Mouse (Mus musculus): ENCODE measurements at regions not wholly inside any gene's neighbourhood (a gene's known extent, or its start where the extent isn't known, plus 50 kb on each side); places are given as distances from the start of the nearest gene placed in this dataset.
A peak's percentile ranks its signal among the peaks of the same experiment; 100 is the strongest.
"Not testable (repeated sequence)": the region's sequence is repeated elsewhere in the genome, so short reads cannot be mapped to it uniquely, and the experiment has no call there.

- no peaks in the 10 kb centered on the region for H3K36me3 ChIP-seq (ENCODE audit: control insufficient read depth, insufficient read depth, low read length)
- H3K9ac ChIP-seq (ENCODE audit: low read depth, low read length): no peak overlapping the region
- H3K4me2 ChIP-seq (ENCODE audit: low read depth, low read length): no peak overlapping the region
- 69% methylated on average over 4 of the region's 4 CpGs for WGBS
- no peaks in the 10 kb centered on the region for H3K9me3 ChIP-seq (ENCODE audit: control insufficient read depth, low read length)
- H3K4me1 ChIP-seq (ENCODE audit: control insufficient read depth, insufficient read depth, low read length): no peaks in the 10 kb centered on the region; the same call in 1 of the 2 replicates
- H3K4me3 ChIP-seq (ENCODE audit: low read length): no peak overlapping the region
- H3K27ac ChIP-seq (ENCODE audit: low read length): no peak overlapping the region
- ATAC-seq: no peak
- no peaks in the 10 kb centered on the region for H3K27me3 ChIP-seq (replicated peaks; ENCODE audit: control insufficient read depth, insufficient read depth, low read length)
Measured at GRCm38 (mm10) chr8:126132076-126132475, 137.1 kb downstream of the Kcnk1 start.

- not testable (repeated sequence) for ATAC-seq
Measured at GRCm38 (mm10) chr8:126132918-126133317, 137.9 kb downstream of the Kcnk1 start.

GRCm38 (mm10) chr8:126135100-126135499, 140.1 kb downstream of the Kcnk1 start:
- WGBS: 42% methylated on average over 10 of the region's 10 CpGs
- H3K4me1 ChIP-seq (ENCODE audit: control insufficient read depth, insufficient read depth, low read length): peaks cover 7% of the 10 kb centered on the region

More at GRCm38 (mm10) chr8:126132918-126133317, 137.9 kb downstream of the Kcnk1 start:
- WGBS: 95% methylated on average over 4 of the region's 4 CpGs
- H3K4me1 ChIP-seq (ENCODE audit: control insufficient read depth, insufficient read depth, low read length); H3K27me3 ChIP-seq (replicated peaks; ENCODE audit: control insufficient read depth, insufficient read depth, low read length); H3K9ac ChIP-seq (ENCODE audit: low read depth, low read length); H3K4me2 ChIP-seq (ENCODE audit: low read depth, low read length); H3K4me3 ChIP-seq (ENCODE audit: low read length); H3K9me3 ChIP-seq (ENCODE audit: control insufficient read depth, low read length); H3K27ac ChIP-seq (ENCODE audit: low read length); H3K36me3 ChIP-seq (ENCODE audit: control insufficient read depth, insufficient read depth, low read length): not testable (repeated sequence)

GRCm38 (mm10) chr8:126135573-126135972, 140.6 kb downstream of the Kcnk1 start:
- Histone ChIP-seq H3K4me1 (ENCODE audit: control insufficient read depth, insufficient read depth, low read length) (peaks cover 7% of the 10 kb centered on the region), H3K4me3 (ENCODE audit: low read length) (no peak overlapping the region), H3K27me3 (replicated peaks; ENCODE audit: control insufficient read depth, insufficient read depth, low read length) (peaks cover 19% of the 10 kb centered on the region), H3K4me2 (ENCODE audit: low read depth, low read length) (no peak overlapping the region), H3K36me3 (ENCODE audit: control insufficient read depth, insufficient read depth, low read length) (no peaks in the 10 kb centered on the region), H3K27ac (ENCODE audit: low read length) (no peak overlapping the region), H3K9ac (ENCODE audit: low read depth, low read length) (no peak overlapping the region), H3K9me3 (ENCODE audit: control insufficient read depth, low read length) (no peaks in the 10 kb centered on the region)
- ATAC-seq: no peak
- WGBS: 65% methylated on average over 3 of the region's 3 CpGs

More at GRCm38 (mm10) chr8:126135100-126135499, 140.1 kb downstream of the Kcnk1 start:
- peaks cover 19% of the 10 kb centered on the region for H3K27me3 ChIP-seq (replicated peaks; ENCODE audit: control insufficient read depth, insufficient read depth, low read length)
- H3K27ac ChIP-seq (ENCODE audit: low read length): no peak overlapping the region
- no peaks in the 10 kb centered on the region for H3K9me3 ChIP-seq (ENCODE audit: control insufficient read depth, low read length)
- no peak overlapping the region for H3K9ac ChIP-seq (ENCODE audit: low read depth, low read length)
- H3K36me3 ChIP-seq (ENCODE audit: control insufficient read depth, insufficient read depth, low read length): no peaks in the 10 kb centered on the region
- no peak overlapping the region for H3K4me2 ChIP-seq (ENCODE audit: low read depth, low read length)
- H3K4me3 ChIP-seq (ENCODE audit: low read length): no peak overlapping the region
- ATAC-seq: no peak; the same call in 1 of the 2 replicates

- Histone ChIP-seq H3K4me2 (ENCODE audit: low read depth, low read length) (no peak overlapping the region), H3K9ac (ENCODE audit: low read depth, low read length) (no peak overlapping the region), H3K4me1 (ENCODE audit: control insufficient read depth, insufficient read depth, low read length) (peaks cover 7% of the 10 kb centered on the region), H3K27ac (ENCODE audit: low read length) (no peak overlapping the region), H3K27me3 (replicated peaks; ENCODE audit: control insufficient read depth, insufficient read depth, low read length) (peaks cover 19% of the 10 kb centered on the region), H3K9me3 (ENCODE audit: control insufficient read depth, low read length) (no peaks in the 10 kb centered on the region), H3K4me3 (ENCODE audit: low read length) (no peak overlapping the region), H3K36me3 (ENCODE audit: control insufficient read depth, insufficient read depth, low read length) (no peaks in the 10 kb centered on the region)
- ATAC-seq: no peak
- 87% methylated on average over 3 of the region's 3 CpGs for WGBS
Measured at GRCm38 (mm10) chr8:126136946-126137345, 142.0 kb downstream of the Kcnk1 start.

- Histone ChIP-seq H3K9me3 (ENCODE audit: control insufficient read depth, low read length) (no peaks in the 10 kb centered on the region), H3K9ac (ENCODE audit: low read depth, low read length) (no peak overlapping the region), H3K4me2 (ENCODE audit: low read depth, low read length) (no peak overlapping the region), H3K4me3 (ENCODE audit: low read length) (no peak overlapping the region), H3K27ac (ENCODE audit: low read length) (no peak overlapping the region), H3K4me1 (ENCODE audit: control insufficient read depth, insufficient read depth, low read length) (peaks cover 7% of the 10 kb centered on the region), H3K36me3 (ENCODE audit: control insufficient read depth, insufficient read depth, low read length) (no peaks in the 10 kb centered on the region), H3K27me3 (replicated peaks; ENCODE audit: control insufficient read depth, insufficient read depth, low read length) (peaks cover 19% of the 10 kb centered on the region)
- no peak for ATAC-seq
- WGBS: 75% methylated on average over 4 of the region's 4 CpGs
Measured at GRCm38 (mm10) chr8:126137452-126137851, 142.5 kb downstream of the Kcnk1 start.

- H3K4me3 ChIP-seq (ENCODE audit: low read length): peak overlapping the region; percentile 58
- H3K4me1 ChIP-seq (ENCODE audit: control insufficient read depth, insufficient read depth, low read length): peaks cover 7% of the 10 kb centered on the region
- H3K9me3 ChIP-seq (ENCODE audit: control insufficient read depth, low read length): no peaks in the 10 kb centered on the region
- H3K9ac ChIP-seq (ENCODE audit: low read depth, low read length): peak overlapping the region; percentile 59
- ATAC-seq: peak; percentile 72; the same call in 1 of the 2 replicates
- H3K4me2 ChIP-seq (ENCODE audit: low read depth, low read length): peak overlapping the region; percentile 97
- peaks cover 19% of the 10 kb centered on the region for H3K27me3 ChIP-seq (replicated peaks; ENCODE audit: control insufficient read depth, insufficient read depth, low read length)
- no peaks in the 10 kb centered on the region for H3K36me3 ChIP-seq (ENCODE audit: control insufficient read depth, insufficient read depth, low read length)
- H3K27ac ChIP-seq (ENCODE audit: low read length): no peak overlapping the region
- under 1% methylated on average over 91 of the region's 95 CpGs for WGBS
Measured at GRCm38 (mm10) chr8:126138645-126139545, 143.9 kb downstream of the Kcnk1 start.

- ATAC-seq: no peak
- Histone ChIP-seq H3K27ac (ENCODE audit: low read length) (no peak overlapping the region), H3K9me3 (ENCODE audit: control insufficient read depth, low read length) (no peaks in the 10 kb centered on the region), H3K4me2 (ENCODE audit: low read depth, low read length) (peak overlapping the region; percentile 97), H3K9ac (ENCODE audit: low read depth, low read length) (peak overlapping the region; percentile 59), H3K4me3 (ENCODE audit: low read length) (peak overlapping the region; percentile 58), H3K4me1 (ENCODE audit: control insufficient read depth, insufficient read depth, low read length) (peaks cover 7% of the 10 kb centered on the region), H3K27me3 (replicated peaks; ENCODE audit: control insufficient read depth, insufficient read depth, low read length) (peaks cover 19% of the 10 kb centered on the region), H3K36me3 (ENCODE audit: control insufficient read depth, insufficient read depth, low read length) (no peaks in the 10 kb centered on the region)
- WGBS: 22% methylated on average over 11 of the region's 11 CpGs
Measured at GRCm38 (mm10) chr8:126139546-126139870, 144.5 kb downstream of the Kcnk1 start.

GRCm38 (mm10) chr8:126140998-126141397, 146.0 kb downstream of the Kcnk1 start:
- WGBS: 77% methylated on average over 6 of the region's 6 CpGs
- H3K4me2 ChIP-seq (ENCODE audit: low read depth, low read length): no peak overlapping the region
- no peak overlapping the region for H3K9ac ChIP-seq (ENCODE audit: low read depth, low read length)
- peaks cover 19% of the 10 kb centered on the region for H3K27me3 ChIP-seq (replicated peaks; ENCODE audit: control insufficient read depth, insufficient read depth, low read length)
- no peaks in the 10 kb centered on the region for H3K9me3 ChIP-seq (ENCODE audit: control insufficient read depth, low read length)
- no peak overlapping the region for H3K27ac ChIP-seq (ENCODE audit: low read length)
- peaks cover 7% of the 10 kb centered on the region; the same call in 1 of the 2 replicates for H3K4me1 ChIP-seq (ENCODE audit: control insufficient read depth, insufficient read depth, low read length)
- no peak for ATAC-seq
- H3K36me3 ChIP-seq (ENCODE audit: control insufficient read depth, insufficient read depth, low read length): no peaks in the 10 kb centered on the region
- H3K4me3 ChIP-seq (ENCODE audit: low read length): no peak overlapping the region

Data from intestine, embryonic 16.5 days (tissue).